Mouse (Mus musculus) urinary bladder, postnatal 36 days (tissue): ENCODE results near the gene Olfr455.

Experiments
- DNase-seq, 2 experiments: peaks; one replicate each; pipeline ENCODE4 v3.0.0; 2022; ENCODE audit warnings: low spot score in 2 of 2, mixed read lengths in 1 of 2

The Olfr455 gene

DNA sequence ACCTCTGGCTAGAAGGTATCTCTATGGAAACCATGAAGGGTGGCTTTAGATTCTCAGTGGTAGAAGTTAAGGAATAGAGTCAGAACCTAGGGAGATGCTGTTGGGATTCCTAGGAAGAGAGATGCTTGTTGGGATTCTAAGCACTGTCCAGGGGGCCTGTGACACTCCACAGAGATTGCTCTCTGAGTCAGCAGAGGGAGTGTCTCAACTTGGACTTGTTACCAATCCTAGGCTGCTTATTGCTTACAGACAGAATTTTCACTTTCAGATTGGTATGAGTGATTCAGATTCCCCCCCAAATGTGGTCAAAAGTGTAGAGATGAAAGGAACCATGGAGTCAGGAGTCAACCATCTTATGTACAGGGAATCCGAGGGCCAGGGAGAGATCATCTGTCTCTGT is 57.7 kb downstream of the Olfr455 start:
- DNase-seq, result no peak

DNA sequence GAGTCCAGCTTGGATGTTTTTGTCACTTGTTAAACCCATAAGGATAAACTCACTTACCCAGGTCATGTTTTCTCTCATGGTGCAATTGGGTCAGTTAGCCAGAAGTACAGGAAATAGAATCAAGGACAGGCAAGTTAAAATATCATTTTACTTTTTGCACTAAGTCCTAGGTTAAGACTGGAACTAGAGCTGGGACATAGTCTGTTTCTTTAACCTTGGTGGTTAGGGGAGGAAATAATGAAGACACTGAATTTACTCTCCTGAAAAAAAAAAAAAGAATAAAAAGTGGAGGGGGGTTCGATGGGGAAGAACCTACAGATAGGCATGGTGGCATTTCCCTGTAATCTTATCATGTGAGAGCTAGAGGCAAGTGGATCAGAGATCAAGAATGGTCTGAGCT is 60.3 kb downstream of the Olfr455 start, which contains the start of gene Olfr456:
Olfr456 (minus strand) TSS at position 101 of the 400 bp plus-strand sequence.
- no peak for DNase-seq
